Mouse (Mus musculus) Patski (cell line): ENCODE data around the gene Sppl2b. TPM values are rescaled to one million over a fixed set of nuclear protein-coding genes. Genes with fewer than 3 reads are reported as not detected.

Experiments
- ATAC-seq: fragments of 100-300 bp; one replicate; pipeline ENCODE4 v1.8.0; 2021
- CTCF ChIA-PET: fragments of 350-600 bp; sonication (Branson Sonifier 250); formaldehyde crosslinking; loops from one replicate; lab custom pipeline; 2022; ENCODE audit warnings: inconsistent platforms; lab: Charles Lee
- POLR2A ChIA-PET: fragments of 350-600 bp; sonication (Branson Sonifier 250); formaldehyde crosslinking; loops from one replicate; lab custom pipeline; 2022; ENCODE audit warnings: antibody characterized with exemption, inconsistent platforms; lab: Charles Lee
- DNase-seq: peaks from one replicate; pipeline ENCODE4 v3.0.0-alpha.2; 2011; ENCODE audit warnings: low read depth, low spot score
- H3K27me3 ChIP-seq: fragments of 371-371 bp; one replicate; pipeline ENCODE4 v1.5.1; 2021
- CTCF ChIP-seq: fragments of 100-300 bp; IDR thresholded peaks from one replicate; pipeline ENCODE4 v1.5.1; 2021
- in situ Hi-C: fragments of 300-500 bp; cut with MboI; formaldehyde crosslinking; loops from 3 replicates; pipeline ENCODE4 v1.11.1; 2018; ENCODE audit warnings: low pct_unique_long_range_greater_than_20kb, mixed read lengths
- polyA plus RNA-seq: library from polyadenylated mRNA; unstranded; gene quantifications from one replicate; pipeline ENCODE4 v1.2.3, GENCODE M21; 2021

Gene Sppl2b
- polyA plus RNA-seq, result 36.8 TPM

DNA sequence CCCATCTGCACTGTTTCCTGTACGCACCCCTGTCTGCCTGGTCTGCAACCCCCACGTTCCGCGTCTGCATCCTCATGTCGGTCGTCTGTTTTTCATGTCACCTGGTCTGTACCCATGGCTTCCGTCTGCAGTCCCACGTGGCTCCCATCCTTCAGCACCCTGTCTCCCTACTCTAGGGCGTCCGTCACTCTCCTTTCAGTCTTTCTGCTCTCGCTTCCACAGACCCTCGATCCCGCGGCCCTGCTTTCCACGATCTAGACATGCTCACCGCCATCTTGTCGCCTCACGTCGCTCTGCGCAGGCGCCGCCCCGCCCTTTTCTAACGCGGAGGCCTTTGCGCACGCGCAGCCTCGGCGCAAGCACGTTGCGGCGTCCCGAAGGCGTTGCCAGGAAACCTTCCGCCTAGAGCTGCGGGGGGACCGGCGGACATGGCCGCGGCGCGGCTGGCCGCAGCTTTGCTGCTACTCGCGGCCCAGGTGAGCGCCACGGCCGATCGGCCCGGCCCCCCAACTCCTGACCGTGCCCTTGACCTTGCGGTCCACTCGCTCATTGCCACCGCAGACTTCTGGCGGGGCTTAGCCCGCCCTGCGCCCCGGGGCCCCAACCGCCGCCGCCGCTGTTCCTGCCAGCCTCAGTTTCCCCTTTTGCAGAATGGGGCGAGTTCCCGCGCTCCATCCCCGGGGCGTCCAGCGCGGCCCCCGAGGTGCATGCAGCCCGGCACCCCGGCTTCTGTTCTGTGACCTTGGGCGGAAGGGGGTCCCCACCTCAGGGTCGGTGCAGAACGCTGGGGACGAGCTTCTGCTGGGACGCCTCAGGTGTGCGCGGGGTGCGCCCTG lies at the start of gene Sppl2b, which contains the start of gene Lsm7:
TSS of gene Sppl2b (plus strand) at position 363 of the 836 bp plus-strand sequence.
TSS of gene Lsm7 (minus strand) at position 297 of the 836 bp plus-strand sequence.
- peak; percentile 51 for DNase-seq
- ATAC-seq, result peak; percentile 42
- CTCF ChIA-PET, result interaction anchor here (0.7 kb wide), 1 partner anchor 28 kb away, joined by 3 read pairs; no protein-coding TSS in a partner anchor
- POLR2A ChIA-PET, result interaction anchor here (0.6 to 1.2 kb wide), 2 partner anchors 16 to 28 kb away, joined by 3 read pairs; partner anchors contain the start of gene Tmprss9
- no peaks in the 10 kb centered on the region for H3K27me3 ChIP-seq
- in situ Hi-C loops, result no loop called here
- no peak for TF ChIP-seq CTCF

DNA sequence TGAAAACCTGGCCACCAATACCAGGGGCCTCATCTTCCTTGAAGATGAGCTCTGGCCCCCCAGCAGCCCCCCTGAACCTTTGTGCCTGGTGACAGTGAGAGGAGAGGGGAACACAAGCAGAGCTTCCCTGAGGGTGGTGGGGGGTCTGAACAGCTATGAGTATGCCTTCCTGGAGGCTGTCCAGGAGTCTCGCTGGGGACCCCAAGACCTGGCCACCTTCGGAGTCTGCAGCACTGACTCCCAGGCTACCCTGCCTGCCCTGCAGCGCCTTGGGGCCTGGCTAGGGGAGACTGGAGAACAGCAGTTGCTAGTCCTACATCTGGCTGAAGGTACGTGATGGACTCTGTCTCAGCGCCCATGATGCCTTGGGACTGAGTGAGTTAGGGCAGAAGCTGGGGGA lies 49.8 kb upstream of the Sppl2b start:
- in situ Hi-C loops, result no loop called here
- POLR2A ChIA-PET, result no interaction called here
- no peak for ATAC-seq

DNA sequence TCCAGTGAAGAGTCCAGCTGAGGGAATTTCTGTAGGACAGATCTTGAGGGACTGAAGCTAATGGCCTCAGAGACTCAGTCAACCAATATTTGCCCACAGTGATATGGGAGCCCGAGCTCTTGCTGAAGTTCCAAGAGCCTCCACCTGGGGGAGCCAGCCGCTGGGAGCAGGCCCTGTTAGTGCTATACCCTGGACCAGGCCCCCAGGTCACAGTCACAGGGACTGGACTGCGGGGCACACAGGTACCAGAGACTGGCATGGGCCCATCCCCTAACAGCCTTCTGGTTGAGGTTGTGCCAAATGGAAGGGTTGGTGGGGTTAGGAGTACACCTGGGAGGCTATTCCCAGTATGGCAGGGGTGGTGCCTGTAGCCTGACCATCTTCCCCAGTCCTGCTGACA lies 49.1 kb upstream of the Sppl2b start:
- DNase-seq, result no peak
- ChIA-PET POLR2A (no interaction called here), CTCF (interaction anchor here (0.6 to 2.1 kb wide), 6 partner anchors 12 to 85 kb away, joined by 3 to 8 read pairs (median 3); no protein-coding TSS in a partner anchor)
- no peaks in the 10 kb centered on the region for H3K27me3 ChIP-seq
- in situ Hi-C loops, result no loop called here
- ATAC-seq, result peak; percentile 24
- TF ChIP-seq CTCF, result no peak

More for the DNA sequence above, 49.8 kb upstream of the Sppl2b start:
- H3K27me3 ChIP-seq, result no peaks in the 10 kb centered on the region
- no peak for DNase-seq
- no peak for TF ChIP-seq CTCF
- CTCF ChIA-PET, result interaction anchor here (0.6 to 2.1 kb wide), 6 partner anchors 12 to 86 kb away, joined by 3 to 8 read pairs (median 3); no protein-coding TSS in a partner anchor

DNA sequence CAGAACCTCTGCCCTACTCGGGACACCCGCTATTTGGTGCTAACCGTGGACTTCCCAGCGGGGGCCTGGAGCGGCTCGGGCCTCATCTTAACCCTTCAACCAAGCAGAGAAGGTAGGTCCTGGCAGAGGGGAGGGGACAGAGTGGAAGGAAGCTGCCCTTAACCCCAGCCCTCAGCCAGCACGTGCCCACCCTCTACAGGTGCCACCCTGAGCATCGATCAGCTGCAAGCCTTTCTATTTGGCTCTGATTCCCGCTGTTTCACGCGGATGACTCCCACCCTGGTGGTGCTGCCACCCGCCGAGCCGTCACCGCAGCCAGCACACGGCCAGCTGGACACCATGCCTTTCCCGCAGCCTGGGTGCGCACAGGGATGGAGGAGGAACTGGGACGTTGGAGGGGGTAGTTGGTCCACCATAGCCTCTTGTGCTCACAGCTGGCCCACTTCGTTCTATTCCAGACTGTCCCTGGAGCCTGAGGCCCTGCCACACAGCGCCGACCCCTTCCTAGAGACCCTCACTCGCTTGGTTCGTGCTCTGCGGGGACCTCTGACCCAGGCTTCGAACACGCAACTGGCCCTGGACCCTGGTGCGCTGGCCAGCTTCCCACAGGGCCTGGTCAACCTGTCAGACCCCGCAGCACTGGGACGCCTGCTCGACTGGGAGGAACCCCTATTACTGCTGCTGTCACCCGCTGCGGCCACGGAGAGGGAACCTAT lies 48.6 kb upstream of the Sppl2b start:
- H3K27me3 ChIP-seq, result no peaks in the 10 kb centered on the region
- POLR2A ChIA-PET, result no interaction called here
- in situ Hi-C loops, result no loop called here
- no peak for DNase-seq
- CTCF ChIA-PET, result interaction anchor here (1.1 to 2.1 kb wide), 2 partner anchors 11 to 85 kb away, joined by 3 to 8 read pairs; no protein-coding TSS in a partner anchor
- no peak for TF ChIP-seq CTCF
- ATAC-seq, result no peak

DNA sequence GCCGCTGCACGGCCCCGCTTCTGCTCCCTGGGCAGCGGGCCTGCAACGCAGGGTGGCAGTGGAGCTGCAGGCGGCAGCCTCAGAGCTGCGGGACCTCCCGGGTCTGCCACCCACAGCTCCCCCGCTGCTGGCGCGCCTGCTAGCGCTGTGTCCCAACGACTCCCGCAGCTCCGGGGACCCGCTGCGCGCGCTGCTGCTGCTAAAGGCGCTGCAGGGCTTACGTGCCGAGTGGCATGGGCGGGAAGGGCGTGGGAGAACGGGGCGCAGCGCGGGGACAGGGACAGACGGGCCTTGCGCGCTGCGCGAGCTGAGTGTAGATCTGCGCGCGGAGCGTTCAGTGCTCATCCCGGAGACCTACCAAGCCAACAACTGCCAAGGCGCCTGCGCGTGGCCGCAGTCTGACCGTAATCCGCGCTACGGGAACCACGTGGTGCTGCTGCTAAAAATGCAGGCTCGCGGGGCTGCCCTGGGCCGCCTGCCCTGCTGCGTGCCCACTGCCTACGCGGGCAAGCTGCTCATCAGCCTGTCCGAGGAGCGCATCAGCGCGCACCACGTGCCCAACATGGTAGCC lies 47.9 kb upstream of the Sppl2b start:
- CTCF ChIA-PET, result no interaction called here
- in situ Hi-C loops, result no loop called here
- ATAC-seq, result no peak
- peaks cover 1% of the 10 kb centered on the region for H3K27me3 ChIP-seq
- TF ChIP-seq CTCF, result no peak
- POLR2A ChIA-PET, result no interaction called here
- no peak for DNase-seq

DNA sequence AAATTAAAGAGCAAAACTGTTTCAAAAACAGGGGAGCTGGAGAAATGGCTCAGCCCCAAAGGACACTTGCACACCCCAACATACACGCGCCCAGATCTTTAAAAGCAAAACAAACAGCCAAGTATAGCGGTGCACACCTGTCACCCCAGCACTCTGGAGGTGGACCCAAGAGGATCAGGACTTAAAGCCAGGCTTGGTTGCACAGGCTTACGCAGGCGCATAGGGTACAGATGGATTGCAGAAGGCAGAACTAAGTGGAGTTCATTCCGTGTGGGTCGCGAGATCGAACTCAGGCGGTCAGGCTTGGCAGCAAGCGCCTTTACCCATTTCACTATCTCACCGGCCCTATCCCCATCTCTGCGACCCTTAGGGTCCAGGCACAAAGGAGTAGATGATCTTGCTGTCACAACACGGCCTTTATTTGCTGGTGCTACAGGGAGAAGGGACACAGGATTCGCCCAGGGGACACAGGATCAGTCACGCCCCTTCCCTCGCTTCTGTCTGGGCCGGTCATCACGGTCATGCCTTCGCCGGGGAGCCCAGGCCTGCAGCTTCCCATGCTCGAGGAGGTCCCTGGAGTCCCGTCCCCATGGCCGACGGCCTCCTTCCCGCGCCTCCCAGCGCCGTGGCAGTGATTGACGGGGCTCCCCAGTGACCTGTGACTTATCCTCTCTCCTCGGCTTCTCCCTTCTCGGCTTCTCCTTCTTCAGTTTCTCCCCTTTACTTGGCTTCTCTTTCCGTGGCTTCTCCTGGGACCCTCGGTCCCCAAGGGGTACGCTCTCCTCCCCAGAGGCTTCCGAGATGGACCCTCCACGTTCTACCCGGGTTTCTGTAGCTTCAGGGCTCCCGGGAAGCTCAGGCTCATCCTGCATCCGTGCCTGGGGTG lies 46.7 kb upstream of the Sppl2b start:
- POLR2A ChIA-PET, result no interaction called here
- H3K27me3 ChIP-seq, result peaks cover 3% of the 10 kb centered on the region
- CTCF ChIA-PET, result interaction anchor here (1.8 kb wide), 1 partner anchor 67 kb away, joined by 3 read pairs; no protein-coding TSS in a partner anchor
- in situ Hi-C loops, result no loop called here
- no peak for ATAC-seq
- no peak for TF ChIP-seq CTCF
- no peak for DNase-seq

DNA sequence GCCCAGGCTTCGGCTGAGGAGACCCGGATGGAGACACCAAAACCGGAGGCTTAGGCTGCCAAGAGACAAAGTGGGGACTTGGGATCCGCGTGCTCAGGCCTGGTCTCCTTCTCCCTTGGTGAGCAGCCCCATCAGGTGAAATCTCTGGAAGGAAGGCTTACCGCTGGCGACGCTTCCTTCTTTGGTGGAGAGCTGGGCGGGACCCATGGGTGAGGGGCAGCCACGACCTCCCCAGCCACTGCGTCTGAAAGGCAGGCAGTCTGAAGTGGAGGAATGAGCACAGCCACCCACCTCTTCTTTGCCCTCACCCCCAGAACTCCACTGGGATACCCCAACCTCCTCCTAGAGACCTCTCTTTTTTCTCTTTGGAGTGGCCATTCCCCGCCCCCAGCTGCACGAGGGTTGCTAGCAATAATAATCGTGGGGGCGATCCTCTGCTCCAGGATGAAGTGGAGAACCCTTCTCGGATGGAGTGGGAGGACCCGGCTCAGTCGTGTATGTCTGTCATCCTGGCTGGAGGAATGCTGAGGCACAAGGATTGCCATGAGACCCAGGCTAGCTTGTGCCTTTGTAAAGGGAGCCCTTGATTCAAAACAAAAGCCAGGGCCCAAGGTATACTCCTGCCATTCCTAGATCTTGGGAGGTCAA lies 46.0 kb upstream of the Sppl2b start:
- in situ Hi-C loops, result no loop called here
- DNase-seq, result no peak
- ChIA-PET CTCF (interaction anchor here (0.6 to 1.8 kb wide), 4 partner anchors 10 to 186 kb away, joined by 3 to 4 read pairs (median 3); no protein-coding TSS in a partner anchor), POLR2A (no interaction called here)
- TF ChIP-seq CTCF, result no peak
- no peak for ATAC-seq
- H3K27me3 ChIP-seq, result peaks cover 3% of the 10 kb centered on the region

DNA sequence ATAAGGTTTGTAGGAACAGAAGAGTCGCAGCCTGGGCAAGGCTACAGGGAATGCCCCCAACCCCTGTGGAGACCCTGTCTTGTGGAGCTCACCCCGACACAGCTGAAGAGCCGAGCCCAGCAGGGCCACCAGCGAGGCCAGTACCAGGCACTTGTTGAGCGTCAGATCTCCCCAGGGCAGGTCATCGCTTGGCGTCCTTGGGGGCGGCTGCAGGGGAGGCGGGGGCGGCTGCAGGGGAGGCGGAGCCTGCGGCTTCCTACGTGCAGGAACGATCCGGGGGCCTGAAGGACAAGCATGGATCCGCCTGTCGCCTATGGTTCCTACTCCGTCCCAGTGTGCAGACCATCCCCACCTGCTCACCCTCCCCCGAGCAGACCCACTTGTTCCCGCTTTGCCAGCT lies 45.0 kb upstream of the Sppl2b start:
- in situ Hi-C loops, result no loop called here
- ATAC-seq (no peak), DNase-seq (no peak)
- ChIA-PET CTCF (interaction anchor here (1.0 to 1.8 kb wide), 3 partner anchors 36 to 185 kb away, joined by 3 to 4 read pairs (median 3); no protein-coding TSS in a partner anchor), POLR2A (interaction anchor here (0.7 kb wide), 1 partner anchor 54 kb away, joined by 3 read pairs; no protein-coding TSS in a partner anchor)
- TF ChIP-seq CTCF, result no peak
- H3K27me3 ChIP-seq, result peaks cover 3% of the 10 kb centered on the region
